Mouse (Mus musculus): ENCODE measurements around the gene Ormdl3.

DNA sequence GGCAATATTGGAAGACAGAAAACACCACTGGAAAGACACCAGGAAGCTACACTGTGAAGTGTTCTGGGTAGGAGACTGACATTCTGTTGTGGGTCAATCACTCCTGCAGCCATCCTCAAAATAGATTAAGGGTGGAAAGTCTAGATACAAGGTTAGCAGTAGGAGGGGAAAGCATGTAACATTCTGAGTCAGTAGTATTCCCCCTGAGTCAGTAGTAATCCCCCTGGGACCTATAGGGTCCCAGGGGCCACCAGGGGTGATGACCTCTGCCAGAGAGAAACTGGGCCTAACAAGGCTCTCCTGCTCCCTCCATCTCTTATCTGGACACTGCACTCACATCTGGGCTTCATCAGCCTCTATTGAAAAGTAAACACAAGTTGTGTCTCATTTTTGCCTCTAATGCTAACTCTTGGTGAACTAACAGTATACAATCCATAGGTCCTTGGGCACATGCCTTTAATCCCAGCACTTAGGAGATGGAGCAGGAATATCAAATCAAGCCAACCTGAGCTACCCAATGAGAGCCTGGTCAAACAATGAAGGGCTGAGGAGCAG is 49.6 kb downstream of the Ormdl3 start:
- TF ChIP-seq CTCF (IDR thresholded peaks at IDR 0.05): no peak
- no peak for TF ChIP-seq EP300 (IDR thresholded peaks at IDR 0.05)
